Mouse (Mus musculus) hindbrain, embryonic 16.5 days (tissue): ENCODE data around the gene Tmie. TPM values are rescaled to one million over a fixed set of nuclear protein-coding genes. Genes with fewer than 3 reads are reported as not detected.

Experiments
- ATAC-seq: fragments of 200-750 bp; cut with Nextera tagmentation; 2 replicates; pipeline ENCODE4 v1.8.0; 2017; ENCODE audit warnings: moderate TSS enrichment, moderate library complexity
- H3K27ac ChIP-seq: fragments of 300-500 bp; sonication (generic); 2 replicates; pipeline ENCODE4 v1.5.1; 2014; ENCODE audit warnings: low read depth, mild to moderate bottlenecking, control low read depth, low read length, moderate library complexity
- H3K27me3 ChIP-seq: fragments of 300-500 bp; sonication (generic); replicated peaks from 2 replicates; pipeline ENCODE4 v1.6.1; 2014; ENCODE audit warnings: low read length; ENCODE audit not compliant: control insufficient read depth, insufficient read depth
- H3K36me3 ChIP-seq: fragments of 300-500 bp; sonication (generic); 2 replicates; pipeline ENCODE4 v1.6.1; 2014; ENCODE audit warnings: mild to moderate bottlenecking, low read length, moderate library complexity, mixed read lengths; ENCODE audit not compliant: control insufficient read depth, insufficient read depth
- H3K4me1 ChIP-seq: fragments of 300-500 bp; sonication (generic); 2 replicates; pipeline ENCODE4 v1.6.1; 2014; ENCODE audit warnings: low read depth, low read length; ENCODE audit not compliant: control insufficient read depth, insufficient read depth
- H3K4me2 ChIP-seq: fragments of 300-500 bp; sonication (generic); 2 replicates; pipeline ENCODE4 v1.6.1; 2014; ENCODE audit warnings: mild to moderate bottlenecking, low read length, control low read depth, moderate library complexity
- H3K4me3 ChIP-seq: fragments of 300-500 bp; sonication (generic); 2 replicates; pipeline ENCODE4 v1.5.1; 2014; ENCODE audit warnings: mild to moderate bottlenecking, low read length, control low read depth, moderate library complexity
- H3K9ac ChIP-seq: fragments of 300-500 bp; sonication (generic); 2 replicates; pipeline ENCODE4 v1.6.1; 2014; ENCODE audit warnings: low read depth, mild to moderate bottlenecking, control low read depth, low read length, moderate library complexity
- H3K9me3 ChIP-seq: fragments of 300-500 bp; sonication (generic); 2 replicates; pipeline ENCODE4 v1.6.1; 2014; ENCODE audit warnings: mild to moderate bottlenecking, low read length, moderate library complexity; ENCODE audit not compliant: control insufficient read depth
- WGBS: fragments of 180-500 bp; shearing (Covaris S2); extraction: QIAGEN DNeasy Blood & Tissue Kit; methylation state at CpG from one replicate; pipeline ENCODE4 v1.1.7; 2014; 5-methylcytosine and 5-hydroxymethylcytosine counted together
- polyA plus RNA-seq: library from polyadenylated mRNA; unstranded; fragments of >200 nt; fragmentation: Nextera tagmentation; extraction: Ambion mirVana; gene quantifications from 2 replicates; pipeline ENCODE4 v1.2.1, GENCODE M21; 2015

Tmie gene
- polyA plus RNA-seq, 1 experiment from 2014 or later, result 6.2 TPM

DNA sequence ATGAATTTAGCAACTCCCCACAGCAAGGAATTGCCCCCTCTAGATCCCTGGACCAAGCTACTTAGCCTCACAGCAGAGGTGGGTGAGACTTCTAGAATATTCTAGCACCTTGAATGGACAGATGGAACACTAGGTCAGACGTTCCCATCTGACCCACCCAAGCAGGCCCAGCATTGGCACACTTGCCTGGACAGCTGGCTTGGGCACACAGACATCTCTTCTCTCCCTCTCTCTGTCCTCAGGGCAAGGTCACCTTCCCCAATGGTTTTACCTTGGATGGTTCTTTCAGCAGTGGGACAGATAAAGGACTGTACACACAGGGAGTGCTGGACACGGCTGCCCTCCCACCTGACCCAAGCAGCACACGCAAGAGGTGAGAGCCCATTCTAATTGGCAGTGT lies 12.6 kb upstream of the Tmie start:
- H3K9me3 ChIP-seq, result no peaks in the 10 kb centered on the region
- no peaks in the 10 kb centered on the region; the same call in 1 of the 2 replicates for H3K27me3 ChIP-seq
- H3K9ac ChIP-seq, result no peak overlapping the region
- H3K4me3 ChIP-seq, result no peak overlapping the region
- H3K27ac ChIP-seq, result no peak overlapping the region
- H3K4me1 ChIP-seq, result no peaks in the 10 kb centered on the region; the same call in 1 of the 2 replicates
- ATAC-seq, result no peak
- no peak overlapping the region for H3K4me2 ChIP-seq
- H3K36me3 ChIP-seq, result no peaks in the 10 kb centered on the region
- 86% methylated on average over 3 of the region's 3 CpGs for WGBS

DNA sequence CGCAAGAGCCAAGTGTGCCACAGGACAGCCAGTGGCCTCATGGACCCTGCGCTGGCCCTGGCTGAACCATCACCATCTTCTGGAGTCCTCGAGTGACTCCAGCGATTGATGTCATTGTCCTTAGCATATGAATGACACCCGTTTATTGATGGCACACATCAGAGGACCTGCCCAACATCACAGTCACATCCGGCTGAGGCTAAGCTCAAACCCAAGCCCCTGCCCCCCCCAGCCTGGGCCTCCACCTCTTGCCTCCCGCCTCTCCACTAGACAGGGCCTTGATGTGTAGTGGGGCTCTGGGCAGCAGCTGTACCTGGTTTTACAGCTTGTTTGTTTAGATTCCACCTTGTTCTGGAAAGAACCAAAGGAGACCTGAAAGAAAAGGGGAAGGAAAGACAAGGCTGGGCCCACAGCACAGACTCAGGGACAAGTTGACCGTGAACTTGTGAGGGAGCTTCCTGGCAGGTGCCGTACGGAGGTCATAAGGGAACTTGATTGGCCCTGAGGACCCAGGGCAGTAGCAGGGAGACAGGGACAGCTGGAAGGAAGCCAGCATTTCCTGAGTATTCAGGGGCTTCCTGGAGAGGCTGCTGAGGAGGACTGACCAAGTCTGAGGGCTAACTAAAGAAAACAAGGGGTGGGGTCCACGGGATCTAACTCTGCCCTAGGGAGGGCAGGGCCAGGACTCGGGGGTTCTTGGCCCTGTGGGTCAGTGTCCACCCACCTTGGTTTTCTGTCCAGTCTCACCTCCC lies 11.3 kb upstream of the Tmie start:
- Histone ChIP-seq H3K9ac (no peak overlapping the region), H3K27me3 (no peaks in the 10 kb centered on the region; the same call in 1 of the 2 replicates), H3K4me2 (no peak overlapping the region), H3K9me3 (no peaks in the 10 kb centered on the region), H3K4me3 (no peak overlapping the region), H3K27ac (no peak overlapping the region), H3K4me1 (no peaks in the 10 kb centered on the region; the same call in 1 of the 2 replicates), H3K36me3 (no peaks in the 10 kb centered on the region)
- 82% methylated on average over 12 of the region's 12 CpGs for WGBS
- no peak for ATAC-seq

DNA sequence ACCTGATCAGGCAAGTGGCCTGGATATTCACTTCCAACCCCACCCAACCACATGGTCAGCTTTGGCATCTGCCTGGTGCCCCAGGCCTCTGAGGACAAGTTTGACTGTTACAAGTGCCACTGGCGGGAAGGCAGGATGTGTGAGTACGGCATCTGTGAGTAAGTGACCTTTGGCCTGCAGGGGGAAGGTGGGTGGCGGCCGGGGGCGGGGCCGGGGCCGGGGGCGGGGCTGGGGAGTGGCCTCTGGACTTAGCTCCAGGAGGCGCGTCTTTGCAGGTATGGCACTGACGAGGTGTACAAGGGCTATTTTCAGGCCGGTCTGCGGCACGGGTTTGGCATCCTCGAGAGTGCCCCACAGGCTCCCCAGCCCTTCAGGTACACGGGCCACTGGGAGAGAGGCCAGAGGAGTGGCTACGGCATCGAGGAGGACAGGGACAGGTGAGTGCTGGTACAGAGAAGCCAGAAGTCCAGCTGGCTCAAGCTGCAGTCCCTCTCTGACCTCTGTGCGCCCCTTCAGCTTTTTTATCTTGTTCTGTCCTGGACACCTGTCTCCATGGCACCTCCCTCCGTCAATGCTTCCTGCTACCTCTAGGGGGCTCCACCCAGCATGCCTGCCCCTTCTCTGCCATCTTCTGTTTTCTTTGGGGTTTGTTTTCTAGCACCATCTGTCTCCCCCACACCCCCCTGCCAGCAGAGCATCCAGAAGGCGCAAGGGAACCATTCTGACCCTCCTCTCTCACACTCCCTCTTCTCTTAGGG lies 10.3 kb upstream of the Tmie start:
- no peak overlapping the region for H3K4me2 ChIP-seq
- H3K9ac ChIP-seq, result no peak overlapping the region
- H3K9me3 ChIP-seq, result no peaks in the 10 kb centered on the region
- H3K4me1 ChIP-seq, result no peaks in the 10 kb centered on the region
- no peaks in the 10 kb centered on the region; the same call in 1 of the 2 replicates for H3K27me3 ChIP-seq
- no peak for ATAC-seq
- no peak overlapping the region for H3K27ac ChIP-seq
- WGBS, result 14% methylated on average over 21 of the region's 21 CpGs
- no peak overlapping the region for H3K4me3 ChIP-seq
- no peaks in the 10 kb centered on the region for H3K36me3 ChIP-seq

DNA sequence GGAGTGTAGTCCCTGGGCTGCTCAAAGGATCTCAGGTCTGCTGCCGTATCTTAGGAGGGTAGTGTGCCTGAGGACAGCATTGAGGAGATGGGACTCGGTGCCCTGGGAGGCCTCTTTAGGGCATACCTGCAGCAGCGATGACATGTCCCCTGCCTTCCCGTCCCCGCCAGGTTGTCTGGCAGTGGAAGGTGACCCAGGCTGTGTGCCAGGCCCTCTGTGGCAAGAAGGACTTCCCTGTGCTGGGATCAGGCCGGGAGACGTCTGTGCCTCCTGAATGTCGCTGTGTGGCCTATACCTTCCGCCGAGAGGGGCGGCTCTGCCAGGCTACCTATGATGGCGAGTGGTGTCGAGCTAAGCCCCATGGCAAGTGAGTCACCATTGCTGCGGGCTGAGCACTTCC lies 9.0 kb upstream of the Tmie start:
- H3K4me3 ChIP-seq, result no peak overlapping the region
- H3K9ac ChIP-seq, result no peak overlapping the region
- H3K27ac ChIP-seq, result no peak overlapping the region
- H3K4me2 ChIP-seq, result no peak overlapping the region
- no peaks in the 10 kb centered on the region for H3K4me1 ChIP-seq
- H3K36me3 ChIP-seq, result no peaks in the 10 kb centered on the region
- ATAC-seq, result no peak
- no peaks in the 10 kb centered on the region; the same call in none of the 2 replicates for H3K27me3 ChIP-seq
- 94% methylated on average over 14 of the region's 14 CpGs for WGBS
- H3K9me3 ChIP-seq, result no peaks in the 10 kb centered on the region

DNA sequence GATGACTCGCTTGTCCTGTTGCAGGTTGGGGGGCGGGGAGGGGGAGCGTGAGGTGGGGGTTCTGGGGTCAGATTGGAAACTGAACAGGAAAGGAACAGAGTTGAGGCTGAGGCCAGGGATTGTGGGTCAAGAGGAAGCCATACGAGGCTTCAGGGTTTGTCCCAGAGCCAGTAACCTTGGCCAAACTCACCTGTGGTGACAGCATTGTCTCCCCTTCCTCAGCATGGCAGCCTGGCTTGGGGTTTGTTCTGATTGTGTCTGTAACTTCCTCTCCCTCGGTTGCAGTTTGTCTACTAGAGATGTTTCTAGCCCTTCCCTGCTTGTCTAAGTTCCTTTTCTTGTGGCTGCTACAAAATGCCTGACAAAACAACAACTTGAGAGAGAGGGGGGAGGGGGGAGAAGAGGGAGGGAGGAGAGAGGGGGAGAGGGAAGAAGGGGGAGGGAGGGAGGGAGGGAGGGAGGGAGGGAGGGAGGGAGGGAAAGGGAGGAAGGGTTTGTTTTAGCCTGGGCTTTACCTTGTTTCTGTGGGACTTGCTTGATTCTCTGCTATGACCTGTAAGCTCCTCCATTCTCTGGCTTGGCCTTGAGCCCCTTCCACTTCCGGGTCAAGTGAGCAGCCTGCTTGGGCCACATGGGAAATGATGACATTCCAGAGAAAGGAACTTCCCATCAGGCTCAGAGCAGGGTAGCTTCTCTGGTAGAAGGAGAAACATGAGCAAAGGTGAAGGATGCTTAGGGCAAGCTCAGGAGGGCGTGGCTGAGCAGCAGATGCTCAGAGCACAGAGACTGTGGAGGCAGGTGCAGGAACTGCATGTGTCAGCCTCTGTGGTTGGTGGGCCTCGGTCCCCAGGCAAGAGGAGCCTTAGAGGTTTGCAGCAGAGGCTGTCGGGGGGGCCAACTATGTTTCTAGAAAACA lies 7.7 kb upstream of the Tmie start:
- H3K4me3 ChIP-seq, result no peak overlapping the region
- H3K4me2 ChIP-seq, result no peak overlapping the region
- no peak overlapping the region for H3K9ac ChIP-seq
- H3K27me3 ChIP-seq, result no peaks in the 10 kb centered on the region; the same call in none of the 2 replicates
- no peaks in the 10 kb centered on the region for H3K36me3 ChIP-seq
- 66% methylated on average over 9 of the region's 9 CpGs for WGBS
- ATAC-seq, result no peak
- H3K9me3 ChIP-seq, result no peaks in the 10 kb centered on the region
- H3K4me1 ChIP-seq, result no peaks in the 10 kb centered on the region
- no peak overlapping the region for H3K27ac ChIP-seq

DNA sequence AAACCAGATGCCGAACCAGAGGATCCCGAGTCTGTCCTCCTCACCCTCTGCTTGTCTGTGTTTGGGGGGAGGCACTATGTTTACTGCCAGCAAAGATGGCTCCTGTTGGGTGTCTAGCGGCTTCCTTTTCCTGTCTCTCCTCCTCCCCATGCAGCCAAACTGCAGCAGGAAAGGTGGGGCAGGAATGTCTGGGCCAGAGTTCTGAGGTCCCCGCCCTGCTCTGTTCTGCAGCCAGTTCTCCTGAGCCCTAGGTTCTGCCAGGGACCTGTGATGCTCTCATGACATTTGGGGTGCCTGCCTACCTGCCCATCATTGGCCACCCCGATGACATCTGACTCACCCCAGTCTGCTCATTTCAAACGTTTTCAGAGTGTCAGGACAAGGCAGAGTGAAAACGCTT lies 2.0 kb upstream of the Tmie start:
- Histone ChIP-seq H3K4me2 (no peak overlapping the region), H3K4me1 (peaks cover 18% of the 10 kb centered on the region), H3K36me3 (no peaks in the 10 kb centered on the region), H3K4me3 (no peak overlapping the region), H3K27ac (no peak overlapping the region), H3K9me3 (no peaks in the 10 kb centered on the region), H3K9ac (no peak overlapping the region), H3K27me3 (peaks cover 15% of the 10 kb centered on the region)
- no peak for ATAC-seq
- WGBS, result 80% methylated on average over 7 of the region's 7 CpGs

DNA sequence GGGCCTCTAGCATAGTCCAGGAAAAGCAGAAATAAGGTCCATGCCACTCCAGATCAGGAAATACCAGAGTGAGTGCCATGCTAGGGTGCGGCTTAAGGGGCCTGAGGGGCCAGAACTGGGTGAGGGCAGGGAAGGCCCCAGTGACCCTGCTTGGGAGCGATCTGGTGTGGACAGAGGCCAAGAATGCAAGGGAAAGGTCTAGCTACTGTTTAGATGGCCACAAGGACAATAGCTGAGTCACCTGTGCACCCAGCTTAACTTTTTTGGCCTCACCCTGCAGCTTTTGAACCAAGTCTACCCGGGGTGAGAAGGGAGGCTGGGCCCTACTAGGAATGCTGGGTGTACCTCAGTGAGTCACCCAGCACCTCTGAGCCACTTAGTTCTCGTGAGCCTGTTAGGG lies 859 bp upstream of the Tmie start:
- H3K27me3 ChIP-seq, result peaks cover 15% of the 10 kb centered on the region
- no peak for ATAC-seq
- no peak overlapping the region for H3K9ac ChIP-seq
- no peaks in the 10 kb centered on the region for H3K36me3 ChIP-seq
- peak overlapping the region; percentile 97 for H3K4me2 ChIP-seq
- WGBS, result 70% methylated on average over 4 of the region's 4 CpGs
- no peaks in the 10 kb centered on the region for H3K9me3 ChIP-seq
- no peak overlapping the region for H3K27ac ChIP-seq
- peak overlapping the region; percentile 61 for H3K4me3 ChIP-seq
- peaks cover 18% of the 10 kb centered on the region for H3K4me1 ChIP-seq

DNA sequence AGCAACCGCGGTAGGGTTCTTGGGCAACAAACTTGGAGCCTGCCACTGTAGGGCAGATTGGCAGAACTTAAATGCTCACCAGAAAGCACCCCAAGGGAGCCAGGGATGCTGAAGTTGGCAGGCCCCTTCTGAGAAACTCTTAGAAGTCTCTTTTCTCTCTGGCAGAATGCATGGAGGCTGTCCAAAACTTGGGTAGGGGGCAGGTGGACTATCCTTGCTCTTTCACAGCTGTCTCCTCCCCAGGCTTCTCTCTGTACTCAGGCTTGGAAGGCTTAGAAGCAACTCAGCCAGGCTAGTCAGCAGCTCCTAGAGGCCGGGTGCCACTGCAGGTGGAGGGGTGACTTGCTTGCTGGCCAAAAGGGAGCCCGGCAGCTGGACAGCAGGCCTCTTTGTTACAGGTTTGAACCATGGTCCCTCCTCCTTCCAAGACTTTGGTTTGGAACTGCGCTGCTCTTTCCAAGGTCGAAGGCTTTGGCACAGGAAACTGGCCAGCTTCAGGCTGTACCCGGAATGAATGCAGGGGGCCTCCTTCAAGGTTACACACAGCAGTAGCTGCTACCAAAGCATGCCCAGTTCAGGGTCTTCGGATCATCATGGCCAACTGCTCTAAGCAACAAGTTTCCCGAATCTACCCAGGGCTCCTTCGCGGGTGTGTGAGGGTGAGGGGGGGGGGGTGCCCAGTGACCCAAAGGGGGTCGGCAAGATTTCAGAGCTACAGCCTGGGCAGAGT lies 557 bp downstream of the Tmie start, which contains the start of gene Als2cl:
Gene Als2cl, plus strand, starts transcription at position 680 of the 730 bp plus-strand sequence.
- no peaks in the 10 kb centered on the region for H3K9me3 ChIP-seq
- peaks cover 32% of the 10 kb centered on the region for H3K4me1 ChIP-seq
- peak within 1 kb of the TSS; percentile 97 for H3K4me2 ChIP-seq
- peak; percentile 57 for ATAC-seq
- H3K4me3 ChIP-seq, result peak within 1 kb of the TSS; percentile 61
- peak within 1 kb of the TSS; percentile 69 for H3K9ac ChIP-seq
- H3K27ac ChIP-seq, result peak within 1 kb of the TSS; percentile 73
- H3K36me3 ChIP-seq, result no peaks in the 10 kb centered on the region
- H3K27me3 ChIP-seq, result peaks cover 15% of the 10 kb centered on the region
- 17% methylated on average over 12 of the region's 12 CpGs for WGBS
